Mouse (Mus musculus) hindbrain, embryonic 13.5 days (tissue): ENCODE data around the gene 1700012B09Rik. TPM values are rescaled to one million over a fixed set of nuclear protein-coding genes. Genes with fewer than 3 reads are reported as not detected.

Experiments used
- ATAC-seq: fragments of 200-750 bp; cut with Nextera tagmentation; 2 replicates; pipeline ENCODE4 v1.8.0; 2017; ENCODE audit warnings: moderate TSS enrichment; ENCODE audit not compliant: low FRiP score
- H3K27ac ChIP-seq: fragments of 300-500 bp; sonication (generic); 2 replicates; pipeline ENCODE4 v1.5.1; 2015; ENCODE audit warnings: inconsistent platforms, mild to moderate bottlenecking, moderate library complexity
- H3K27me3 ChIP-seq: fragments of 300-500 bp; sonication (generic); 2 replicates; pipeline ENCODE4 v1.6.1; 2015; ENCODE audit warnings: mild to moderate bottlenecking, inconsistent platforms
- H3K36me3 ChIP-seq: fragments of 300-500 bp; sonication (generic); 2 replicates; pipeline ENCODE4 v1.6.1; 2015; ENCODE audit warnings: mild to moderate bottlenecking, inconsistent platforms
- H3K4me1 ChIP-seq: fragments of 300-500 bp; sonication (generic); replicated peaks from 2 replicates; pipeline ENCODE4 v1.6.1; 2015; ENCODE audit warnings: inconsistent platforms
- H3K4me2 ChIP-seq: fragments of 300-500 bp; sonication (generic); 2 replicates; pipeline ENCODE4 v1.6.1; 2015; ENCODE audit warnings: inconsistent platforms, mild to moderate bottlenecking, moderate library complexity
- H3K4me3 ChIP-seq: fragments of 300-500 bp; sonication (generic); 2 replicates; pipeline ENCODE4 v1.5.1; 2015; ENCODE audit warnings: mild to moderate bottlenecking, inconsistent platforms
- H3K9ac ChIP-seq: fragments of 300-500 bp; sonication (generic); 2 replicates; pipeline ENCODE4 v1.6.1; 2015; ENCODE audit warnings: mild to moderate bottlenecking, inconsistent platforms
- H3K9me3 ChIP-seq: fragments of 300-500 bp; sonication (generic); 2 replicates; pipeline ENCODE4 v1.6.1; 2016; ENCODE audit warnings: inconsistent platforms
- WGBS: fragments of 180-500 bp; shearing (Covaris S2); methylation state at CpG from one replicate; pipeline ENCODE4 v1.1.7; 2015; 5-methylcytosine and 5-hydroxymethylcytosine counted together
- polyA plus RNA-seq: library from polyadenylated mRNA; unstranded; fragments of >200 nt; fragmentation: Nextera tagmentation; extraction: Ambion mirVana; gene quantifications from 2 replicates; pipeline ENCODE4 v1.2.1, GENCODE M21; 2015

1700012B09Rik gene
- polyA plus RNA-seq, 1 experiment from 2014 or later = 6.3 TPM

DNA sequence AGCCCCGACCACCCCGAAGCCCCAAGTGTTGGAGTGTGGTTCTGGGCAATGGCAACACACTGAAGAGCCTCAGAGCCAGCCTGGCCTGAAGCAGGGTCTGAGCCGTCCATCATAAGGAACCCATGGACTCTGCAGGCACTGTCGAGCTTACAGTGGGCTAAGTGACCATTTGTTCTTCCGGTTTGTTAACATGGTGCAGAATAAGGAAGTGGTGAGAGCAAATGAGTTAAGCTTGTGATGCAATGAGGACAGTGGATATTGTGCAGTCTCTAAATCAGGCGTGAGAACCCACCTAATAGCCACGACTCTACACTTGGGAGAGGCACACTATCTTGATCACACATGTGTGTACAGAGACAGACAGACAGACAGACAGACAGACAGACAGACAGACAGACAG lies 12.2 kb downstream of the 1700012B09Rik start:
- no peaks in the 10 kb centered on the region for H3K9me3 ChIP-seq
- H3K27me3 ChIP-seq = no peaks in the 10 kb centered on the region
- no peak overlapping the region for H3K9ac ChIP-seq
- H3K4me3 ChIP-seq = no peak overlapping the region
- H3K4me2 ChIP-seq = no peak overlapping the region
- H3K27ac ChIP-seq = no peak overlapping the region
- no peaks in the 10 kb centered on the region for H3K36me3 ChIP-seq
- no peak for ATAC-seq
- H3K4me1 ChIP-seq = no peaks in the 10 kb centered on the region
- 79% methylated on average over 7 of the region's 7 CpGs for WGBS

DNA sequence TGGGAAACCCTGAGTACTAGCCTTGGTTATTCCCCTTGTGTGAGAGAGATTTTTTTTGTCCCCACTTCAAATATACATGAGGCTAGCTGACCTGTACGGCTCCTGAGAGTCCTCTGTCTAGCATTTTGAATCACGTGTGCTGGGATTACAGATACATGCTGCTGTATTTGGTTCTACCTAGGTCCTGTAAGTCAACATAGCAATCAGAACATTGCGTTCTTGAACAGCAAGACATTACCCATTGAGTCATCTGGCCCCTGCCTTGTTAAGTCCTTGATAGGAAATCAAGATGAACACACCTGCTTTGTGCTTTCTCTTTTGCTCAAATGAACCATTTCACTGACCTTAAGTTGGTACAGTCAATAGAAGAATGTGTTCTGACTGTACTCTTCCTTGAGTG lies 16.4 kb downstream of the 1700012B09Rik start:
- WGBS = 91% methylated on average over 3 of the region's 3 CpGs
- no peaks in the 10 kb centered on the region for H3K36me3 ChIP-seq
- H3K9ac ChIP-seq = no peak overlapping the region
- H3K4me1 ChIP-seq = peaks cover 16% of the 10 kb centered on the region
- no peak overlapping the region for H3K4me2 ChIP-seq
- no peak overlapping the region for H3K27ac ChIP-seq
- H3K9me3 ChIP-seq = no peaks in the 10 kb centered on the region
- peaks cover 18% of the 10 kb centered on the region for H3K27me3 ChIP-seq
- no peak overlapping the region for H3K4me3 ChIP-seq
- no peak for ATAC-seq

DNA sequence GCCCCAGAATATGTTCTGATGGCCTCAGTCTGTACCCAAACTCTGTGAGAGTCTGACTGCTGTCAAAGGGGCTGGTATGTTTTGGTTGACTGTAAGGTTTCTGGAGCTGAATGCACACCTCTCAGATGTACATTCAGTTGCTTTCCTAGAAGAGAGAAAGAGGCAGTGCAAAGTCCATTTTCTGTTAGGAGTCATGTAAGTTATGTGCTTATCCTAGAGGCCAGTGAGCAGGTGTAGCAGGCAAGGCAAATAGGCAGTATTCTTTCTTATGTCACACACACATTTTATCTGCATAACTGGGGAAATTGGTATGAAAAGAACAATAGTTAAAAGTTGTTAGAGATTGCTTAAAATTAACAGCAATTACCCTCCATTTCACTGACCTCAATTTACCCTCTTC lies 16.9 kb downstream of the 1700012B09Rik start:
- Histone ChIP-seq H3K4me2 (no peak overlapping the region), H3K27ac (no peak overlapping the region), H3K27me3 (peaks cover 22% of the 10 kb centered on the region), H3K4me1 (peaks cover 16% of the 10 kb centered on the region), H3K9me3 (no peaks in the 10 kb centered on the region), H3K4me3 (no peak overlapping the region), H3K9ac (no peak overlapping the region), H3K36me3 (no peaks in the 10 kb centered on the region)
- ATAC-seq = no peak

DNA sequence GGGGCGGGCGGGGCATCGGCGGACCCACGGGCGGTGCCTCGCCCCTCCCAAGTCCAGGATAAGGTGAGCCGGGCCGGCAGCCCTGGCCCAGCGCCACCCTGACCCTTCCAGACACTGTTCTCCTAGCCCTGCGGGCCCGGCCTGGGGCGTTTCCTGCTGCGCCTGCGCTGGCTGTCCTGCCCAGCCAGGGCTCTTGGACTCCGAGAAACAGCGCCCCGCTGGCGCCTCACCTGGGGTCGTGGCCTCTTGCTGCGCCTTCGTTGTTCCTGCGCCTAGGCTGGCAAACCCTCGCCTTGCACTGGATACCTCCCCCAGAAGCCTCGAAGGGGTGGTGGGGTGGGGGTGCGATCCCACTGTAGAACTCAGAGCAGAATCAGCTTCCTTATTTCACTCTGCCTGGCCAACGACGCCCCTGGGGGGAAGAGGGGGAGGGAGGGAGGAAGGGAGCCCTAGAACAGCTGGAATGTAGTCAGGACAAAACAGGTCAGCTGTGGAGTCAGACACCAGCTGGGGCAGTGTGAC lies 18.8 kb downstream of the 1700012B09Rik start, which contains the start of gene Fut4:
Gene Fut4, minus strand, starts transcription at position 393 of the 522 bp plus-strand sequence.
- Histone ChIP-seq H3K4me2 (peak within 1 kb of the TSS; percentile 86), H3K27ac (no peak within 1 kb of the TSS; the same call in 1 of the 2 replicates), H3K4me3 (peak within 1 kb of the TSS; percentile 56), H3K4me1 (peaks cover 16% of the 10 kb centered on the region), H3K9me3 (no peaks in the 10 kb centered on the region), H3K36me3 (no peaks in the 10 kb centered on the region), H3K9ac (peak within 1 kb of the TSS; percentile 76), H3K27me3 (peaks cover 22% of the 10 kb centered on the region)
- peak; percentile 89 for ATAC-seq
- WGBS = under 1% methylated on average over 23 of the region's 28 CpGs

DNA sequence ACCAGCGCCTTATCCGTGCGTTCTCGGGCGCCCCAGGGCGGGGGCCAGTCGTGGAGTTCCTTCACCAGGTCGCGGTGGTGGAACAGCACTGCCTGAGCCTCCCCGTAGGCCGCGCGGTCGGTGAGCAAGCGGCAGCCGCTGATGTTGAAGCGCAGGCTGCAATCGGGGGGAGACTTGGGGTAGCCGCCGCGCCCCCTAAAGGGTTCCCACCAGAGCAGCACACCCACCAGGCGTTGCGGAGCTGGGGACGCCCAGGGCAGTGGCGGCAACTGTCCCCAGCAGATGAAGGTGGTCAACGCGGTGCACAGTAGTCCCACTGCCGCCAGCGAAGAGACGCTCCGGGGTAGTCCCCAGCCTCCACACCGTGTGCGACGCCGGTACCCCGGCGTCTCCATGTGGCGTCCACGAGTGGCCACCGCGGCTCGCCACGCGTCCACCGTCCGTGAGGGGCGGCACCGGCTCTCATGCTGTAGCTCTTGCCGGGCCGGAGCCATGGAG lies 19.3 kb downstream of the 1700012B09Rik start:
- Histone ChIP-seq H3K36me3 (no peaks in the 10 kb centered on the region), H3K9ac (peak overlapping the region; percentile 76), H3K27ac (no peak overlapping the region; the same call in 1 of the 2 replicates), H3K4me1 (peaks cover 16% of the 10 kb centered on the region), H3K27me3 (peaks cover 22% of the 10 kb centered on the region), H3K4me3 (peak overlapping the region; percentile 56), H3K4me2 (peak overlapping the region; percentile 86), H3K9me3 (no peaks in the 10 kb centered on the region)
- WGBS = under 1% methylated on average over 48 of the region's 50 CpGs
- ATAC-seq = peak; percentile 90

DNA sequence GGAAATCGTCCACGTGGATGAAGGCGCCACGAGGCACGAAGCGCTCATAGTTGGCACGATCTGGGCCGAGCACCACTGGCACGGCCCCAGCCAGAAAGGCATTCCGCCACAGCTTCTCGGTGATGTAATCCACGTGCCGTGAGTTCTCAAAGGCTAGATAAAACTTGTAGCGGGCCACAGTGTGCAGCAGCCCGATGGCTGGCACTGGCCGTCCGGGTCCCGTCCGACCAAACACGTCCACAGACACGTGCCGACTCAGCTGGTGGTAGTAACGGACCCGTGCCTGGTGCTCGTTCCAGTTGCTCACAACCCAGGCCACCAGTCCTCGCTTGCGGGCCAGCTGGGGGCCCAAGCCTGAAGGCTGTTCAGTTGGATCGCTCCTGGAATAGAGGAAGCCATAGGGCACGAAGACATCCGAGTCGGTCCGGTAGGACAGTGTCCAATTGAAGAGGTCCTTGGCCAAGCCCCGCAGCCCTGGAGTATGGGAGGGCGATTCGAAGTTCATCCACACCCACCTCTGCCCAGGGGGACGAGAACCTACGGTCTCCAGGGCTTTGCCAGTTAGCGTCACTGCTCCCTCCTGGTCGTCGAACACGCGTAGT lies 19.8 kb downstream of the 1700012B09Rik start:
- Histone ChIP-seq H3K4me2 (peak overlapping the region; percentile 86), H3K27me3 (peaks cover 22% of the 10 kb centered on the region), H3K9me3 (no peaks in the 10 kb centered on the region), H3K4me1 (peaks cover 16% of the 10 kb centered on the region), H3K4me3 (peak overlapping the region; percentile 56), H3K9ac (peak overlapping the region; percentile 76), H3K36me3 (no peaks in the 10 kb centered on the region), H3K27ac (no peak overlapping the region)
- 60% methylated on average over 42 of the region's 42 CpGs for WGBS
- peak; percentile 33 for ATAC-seq

DNA sequence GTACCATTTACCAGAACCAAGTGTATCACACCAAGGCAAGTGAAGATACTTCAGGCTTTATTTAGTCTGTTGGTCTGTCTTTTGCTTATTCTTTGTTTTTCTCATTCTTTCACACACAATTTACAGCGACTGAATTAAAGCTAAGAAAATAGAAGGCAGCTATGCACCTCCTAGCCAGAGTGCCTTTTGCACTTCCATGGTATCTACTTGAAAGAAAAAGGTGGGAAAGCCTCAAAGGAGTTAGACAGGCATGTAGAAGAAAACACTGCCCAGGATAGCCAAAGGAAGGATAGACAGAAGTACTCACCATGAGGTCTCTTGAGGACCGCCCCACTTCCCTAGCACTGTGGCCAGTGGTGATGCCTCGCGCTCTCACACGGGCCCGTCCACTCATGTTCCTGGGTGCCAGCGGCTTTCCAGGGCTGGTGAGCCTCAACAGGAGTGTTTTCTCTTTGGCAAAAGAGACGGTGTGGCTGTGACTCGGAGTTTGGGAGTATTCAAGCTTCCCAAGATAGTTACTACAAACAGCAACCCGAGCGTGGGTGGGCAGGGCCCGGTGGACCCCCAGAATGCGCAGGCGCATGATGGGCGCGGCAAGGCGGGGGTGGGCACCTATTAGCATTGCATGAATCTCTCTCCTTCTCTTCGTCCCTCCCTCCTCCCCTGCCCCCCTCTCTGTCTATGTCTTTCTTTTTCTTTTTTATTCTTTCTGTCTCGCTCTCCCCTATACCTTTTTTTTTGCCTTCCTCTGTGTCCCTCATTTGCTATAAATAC lies 30.5 kb downstream of the 1700012B09Rik start, which contains the start of gene Piwil4:
Gene Piwil4, minus strand, starts transcription at position 583 of the 774 bp plus-strand sequence.
- H3K4me2 ChIP-seq = no peak within 1 kb of the TSS
- H3K27me3 ChIP-seq = no peaks in the 10 kb centered on the region
- no peak within 1 kb of the TSS for H3K27ac ChIP-seq
- no peak within 1 kb of the TSS for H3K4me3 ChIP-seq
- H3K4me1 ChIP-seq = no peaks in the 10 kb centered on the region
- no peaks in the 10 kb centered on the region for H3K9me3 ChIP-seq
- ATAC-seq = no peak
- 87% methylated on average over 19 of the region's 19 CpGs for WGBS
- no peaks in the 10 kb centered on the region for H3K36me3 ChIP-seq
- no peak within 1 kb of the TSS for H3K9ac ChIP-seq

DNA sequence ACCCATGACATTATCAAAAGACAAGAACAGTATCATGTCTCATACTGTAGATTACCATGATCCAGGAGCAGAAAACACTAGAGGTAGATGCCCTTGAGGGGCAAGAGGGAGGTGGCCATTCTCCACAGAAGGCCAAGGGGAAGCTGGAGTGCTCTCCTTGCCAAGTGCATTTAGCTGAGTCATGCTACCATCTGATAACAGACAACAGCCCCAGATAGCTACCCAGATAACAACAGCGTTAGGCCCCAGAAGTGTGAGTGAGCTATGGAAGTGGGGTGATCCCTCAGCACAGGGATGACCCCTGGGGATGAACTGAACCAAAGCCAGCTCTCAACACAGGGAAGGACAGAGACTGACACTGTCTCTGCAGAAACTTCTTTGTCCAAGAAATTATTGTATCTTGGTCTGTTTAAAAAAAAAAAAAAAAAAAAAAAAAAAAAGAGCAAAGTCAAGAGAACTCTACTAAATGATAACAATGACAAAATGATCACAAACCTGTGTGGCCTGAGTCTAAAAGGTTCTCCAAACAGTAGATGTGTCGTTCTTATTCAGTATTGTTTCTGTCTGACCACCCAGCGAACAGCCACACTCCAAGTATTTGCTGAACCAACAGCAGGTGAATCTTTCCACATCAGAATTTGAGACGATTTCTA lies 31.2 kb downstream of the 1700012B09Rik start:
- H3K27ac ChIP-seq = no peak overlapping the region
- no peaks in the 10 kb centered on the region for H3K27me3 ChIP-seq
- H3K9ac ChIP-seq = no peak overlapping the region
- ATAC-seq = no peak
- no peaks in the 10 kb centered on the region for H3K9me3 ChIP-seq
- no peak overlapping the region for H3K4me3 ChIP-seq
- WGBS = 84% methylated on average over 4 of the region's 4 CpGs
- no peaks in the 10 kb centered on the region for H3K4me1 ChIP-seq
- no peak overlapping the region for H3K4me2 ChIP-seq
- H3K36me3 ChIP-seq = no peaks in the 10 kb centered on the region

DNA sequence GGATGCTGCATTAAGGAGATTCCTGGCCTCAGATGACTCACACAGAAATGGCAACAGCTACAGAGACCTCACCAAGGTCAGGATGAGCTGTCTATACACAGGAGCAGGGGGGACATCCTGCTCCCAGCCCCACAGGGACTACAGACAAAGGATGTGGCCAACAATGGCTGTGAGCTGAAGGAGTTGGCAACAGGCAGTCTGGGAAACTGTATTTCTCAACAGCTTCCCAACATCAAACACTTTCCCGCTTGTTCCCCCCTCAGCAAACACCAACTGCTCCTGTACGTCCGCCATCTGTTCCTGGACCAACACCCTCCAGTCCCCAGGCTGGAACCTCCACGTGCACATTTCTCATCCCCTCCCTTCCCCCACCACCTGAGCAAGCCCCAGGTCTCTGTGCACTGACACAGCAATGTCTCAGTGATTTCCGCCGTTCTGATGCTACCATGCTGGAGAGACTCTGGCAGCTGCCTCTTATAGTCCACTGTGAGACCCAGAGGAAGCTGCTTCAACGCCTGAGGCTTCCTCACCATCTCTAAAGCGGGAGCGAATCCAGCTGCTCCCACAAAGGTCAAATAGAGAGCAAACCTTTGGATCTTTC lies 39.8 kb downstream of the 1700012B09Rik start:
- Histone ChIP-seq H3K9me3 (no peaks in the 10 kb centered on the region), H3K4me1 (peaks cover 6% of the 10 kb centered on the region; the same call in 1 of the 2 replicates), H3K9ac (no peak overlapping the region), H3K4me2 (no peak overlapping the region), H3K27me3 (peaks cover 19% of the 10 kb centered on the region), H3K36me3 (no peaks in the 10 kb centered on the region), H3K4me3 (no peak overlapping the region), H3K27ac (no peak overlapping the region)
- ATAC-seq = peak; percentile 43; the same call in 1 of the 2 replicates
- 38% methylated on average over 9 of the region's 9 CpGs for WGBS

DNA sequence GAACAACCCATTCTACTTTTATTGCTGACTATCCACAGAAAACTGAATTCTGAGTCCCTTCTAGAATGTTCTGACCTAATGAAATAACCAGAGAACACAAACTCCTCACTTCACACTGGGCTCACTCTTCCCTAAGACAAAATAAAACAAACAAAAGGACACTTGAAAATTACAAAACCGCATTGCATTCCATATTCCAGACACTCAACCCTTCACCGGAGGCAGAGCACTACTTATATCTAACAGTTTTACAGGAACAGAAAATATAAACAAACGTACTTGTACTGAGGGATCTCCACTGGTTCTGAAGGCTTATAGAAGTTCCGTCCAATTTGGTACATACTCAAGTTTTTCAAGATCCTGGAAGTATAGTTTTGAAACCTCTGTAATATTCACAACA lies 42.5 kb downstream of the 1700012B09Rik start:
- Histone ChIP-seq H3K4me1 (peaks cover 6% of the 10 kb centered on the region; the same call in 1 of the 2 replicates), H3K4me3 (no peak overlapping the region), H3K9me3 (no peaks in the 10 kb centered on the region), H3K36me3 (no peaks in the 10 kb centered on the region), H3K27ac (no peak overlapping the region), H3K9ac (no peak overlapping the region), H3K27me3 (peaks cover 42% of the 10 kb centered on the region), H3K4me2 (no peak overlapping the region)
- no peak for ATAC-seq
- WGBS = 87% methylated on average over 4 of the region's 4 CpGs

DNA sequence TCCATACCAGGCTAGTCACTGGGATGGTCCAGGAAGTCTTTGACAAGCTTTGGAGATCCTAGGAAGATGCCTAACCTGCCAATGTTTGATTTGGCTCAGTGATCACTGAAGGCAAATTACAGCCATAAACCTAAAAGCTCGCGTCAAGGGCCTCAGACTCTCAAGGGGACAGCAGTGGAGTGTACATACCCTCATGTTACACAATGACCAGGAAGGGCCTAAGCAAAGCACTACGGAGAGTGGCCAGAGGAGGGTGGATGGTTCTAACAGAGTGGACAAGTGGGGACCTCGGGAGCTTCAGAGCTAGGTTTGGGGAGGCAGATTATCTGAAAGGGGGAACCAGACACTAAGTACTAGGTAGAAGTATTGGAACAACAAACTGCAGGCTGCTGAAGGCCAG lies 44.2 kb downstream of the 1700012B09Rik start:
- ATAC-seq = no peak
- Histone ChIP-seq H3K9me3 (no peaks in the 10 kb centered on the region), H3K4me1 (peaks cover 6% of the 10 kb centered on the region; the same call in 1 of the 2 replicates), H3K4me3 (no peak overlapping the region), H3K27ac (no peak overlapping the region), H3K36me3 (no peaks in the 10 kb centered on the region), H3K27me3 (peaks cover 47% of the 10 kb centered on the region), H3K4me2 (no peak overlapping the region), H3K9ac (no peak overlapping the region)
- 94% methylated on average over 4 of the region's 4 CpGs for WGBS

DNA sequence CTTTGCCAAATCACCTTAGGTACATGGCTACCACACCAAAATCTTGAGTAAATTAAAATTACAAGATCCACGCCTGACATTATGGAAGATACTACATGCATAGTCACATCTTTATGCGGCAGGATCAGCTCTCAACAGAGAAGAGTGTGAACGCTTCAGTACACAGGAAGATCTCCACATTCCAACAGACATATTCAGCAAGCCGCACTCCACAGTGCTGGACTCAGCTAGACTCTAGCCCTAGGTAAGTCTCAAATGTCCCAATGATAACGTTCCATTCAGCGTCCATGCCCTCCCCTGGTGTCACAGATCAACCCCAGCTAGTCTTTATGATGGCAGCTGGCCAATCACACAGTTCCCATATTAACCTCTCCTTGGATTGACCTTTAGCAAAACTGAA lies 44.8 kb downstream of the 1700012B09Rik start:
- ATAC-seq = no peak
- Histone ChIP-seq H3K27ac (no peak overlapping the region), H3K4me2 (no peak overlapping the region), H3K36me3 (no peaks in the 10 kb centered on the region), H3K9me3 (no peaks in the 10 kb centered on the region), H3K4me1 (peaks cover 3% of the 10 kb centered on the region; the same call in 1 of the 2 replicates), H3K9ac (no peak overlapping the region), H3K4me3 (no peak overlapping the region), H3K27me3 (peaks cover 53% of the 10 kb centered on the region)
- 92% methylated on average over 6 of the region's 6 CpGs for WGBS
